Mouse (Mus musculus) G1E (cell line): ENCODE results near the gene Hist1h3e. TPM values are rescaled to one million over a fixed set of nuclear protein-coding genes. Genes with fewer than 3 reads are reported as not detected.

Experiments used
- ATAC-seq: 2 replicates; pipeline ENCODE4 v1.8.0; 2016; ENCODE audit warnings: mild to moderate bottlenecking; ENCODE audit not compliant: insufficient number of reproducible peaks, poor library complexity, low FRiP score, severe bottlenecking; ENCODE audit errors: extremely low read depth
- DNase-seq: peaks from one replicate; pipeline ENCODE4 v3.0.0; 2012; ENCODE audit warnings: low spot score
- H3K27me3 ChIP-seq: 2 replicates; pipeline ENCODE4 v1.6.1; 2012; ENCODE audit warnings: mild to moderate bottlenecking, low read length, inconsistent platforms; ENCODE audit not compliant: insufficient read depth
- H3K36me3 ChIP-seq: replicated peaks from 2 replicates; pipeline ENCODE3; 2012; ENCODE audit warnings: mild to moderate bottlenecking, inconsistent platforms
- H3K4me1 ChIP-seq: 2 replicates; pipeline ENCODE4 v1.6.1; 2012; ENCODE audit warnings: low read depth, low read length, inconsistent platforms, mixed read lengths; ENCODE audit not compliant: insufficient read depth
- H3K4me3 ChIP-seq: 2 replicates; pipeline ENCODE4 v1.5.1; 2012; ENCODE audit warnings: low read depth, mild to moderate bottlenecking, inconsistent platforms, low read length, moderate library complexity, mixed read lengths
- H3K9me3 ChIP-seq: replicated peaks from 2 replicates; pipeline ENCODE4 v1.6.1; 2012; ENCODE audit warnings: inconsistent platforms
- CTCF ChIP-seq: IDR thresholded peaks from 2 replicates; pipeline ENCODE4 v1.5.1; 2012; ENCODE audit warnings: low read depth, low read length, inconsistent platforms, mixed read lengths
- GATA1 ChIP-seq: IDR thresholded peaks from 2 replicates; pipeline ENCODE4 v1.6.1; 2012; ENCODE audit warnings: borderline replicate concordance, low read length, inconsistent platforms, mixed read lengths
- GATA2 ChIP-seq: IDR thresholded peaks from 2 replicates; pipeline ENCODE4 v1.6.1; 2012; ENCODE audit warnings: low read depth, low read length, inconsistent platforms, borderline replicate concordance
- POLR2AphosphoS5 ChIP-seq: IDR thresholded peaks from 2 replicates; pipeline ENCODE4 v1.6.1; 2012; ENCODE audit warnings: low read depth, low read length, inconsistent platforms; ENCODE audit not compliant: insufficient replicate concordance
- TAL1 ChIP-seq: conservative IDR thresholded peaks from 2 replicates; pipeline ENCODE4 v1.6.1; 2012; ENCODE audit warnings: low read depth, low read length, inconsistent platforms, mixed read lengths
- polyA plus RNA-seq: library from polyadenylated mRNA; stranded (reverse); fragments of >175 nt; gene quantifications from 2 replicates; pipeline ENCODE4 v1.2.3, GENCODE M21; 2012
- total RNA-seq, 2 experiments: library from RNA; stranded (forward) in 1 of 2; stranded (reverse) in 1 of 2; fragments of 200-1000 nt in 1 of 2; fragments of >200 nt in 1 of 2; fragmentation: Nextera tagmentation in 1 of 2; gene quantifications; 2 replicates each; pipeline ENCODE4 v1.2.3; 2014 to 2017

Gene Hist1h3e
- total and polyA plus RNA-seq, 3 experiments, result 6.8 to 466 (median 426) TPM

GRCm38 (mm10) chr13:23584331-23584730, 22.2 kb upstream of the Hist1h3e start:
- H3K27me3 ChIP-seq, result no peaks in the 10 kb centered on the region
- DNase-seq (no peak), ATAC-seq (no peak)
- H3K36me3 ChIP-seq, result no peaks in the 10 kb centered on the region
- peaks cover 59% of the 10 kb centered on the region for H3K4me1 ChIP-seq
- peak overlapping the region; percentile 33; the same call in 1 of the 2 replicates for H3K4me3 ChIP-seq
- TF ChIP-seq CTCF (no peak), POLR2AphosphoS5 (0 out of 2 replicates have a peak, but pooled peaks have one; percentile 88)
- H3K9me3 ChIP-seq, result no peaks in the 10 kb centered on the region

- ATAC-seq (no peak), DNase-seq (no peak)
- peaks cover 51% of the 10 kb centered on the region for H3K4me1 ChIP-seq
- peak; percentile 97; the same call in 1 of the 2 replicates for TF ChIP-seq POLR2AphosphoS5
- TF ChIP-seq CTCF, result no peak
- H3K27me3 ChIP-seq, result no peaks in the 10 kb centered on the region
- H3K9me3 ChIP-seq, result no peaks in the 10 kb centered on the region
- no peaks in the 10 kb centered on the region for H3K36me3 ChIP-seq
- H3K4me3 ChIP-seq, result no peak overlapping the region; the same call in 1 of the 2 replicates
Measured at GRCm38 (mm10) chr13:23583387-23584068, 21.4 kb upstream of the Hist1h3e start.

- Histone ChIP-seq H3K4me3 (peak overlapping the region; percentile 69; the same call in 1 of the 2 replicates), H3K9me3 (no peaks in the 10 kb centered on the region), H3K4me1 (peaks cover 50% of the 10 kb centered on the region), H3K36me3 (no peaks in the 10 kb centered on the region), H3K27me3 (no peaks in the 10 kb centered on the region)
- peak; percentile 2; the same call in 1 of the 2 replicates for ATAC-seq
- TF ChIP-seq POLR2AphosphoS5 (peak; percentile 36; the same call in 1 of the 2 replicates), GATA1 (no peak)
- DNase-seq, result no peak
Measured at GRCm38 (mm10) chr13:23582219-23583056, 20.3 kb upstream of the Hist1h3e start.

- TF ChIP-seq TAL1, result no peak
- no peak for TF ChIP-seq GATA1
- peak; percentile 99 for TF ChIP-seq POLR2AphosphoS5
- no peak for TF ChIP-seq GATA2
Measured at GRCm38 (mm10) chr13:23581408-23582218, 19.4 kb upstream of the Hist1h3e start, which contains the start of gene Hist1h4d. Hist1h4d (plus strand) TSS chr13:23581598.

GRCm38 (mm10) chr13:23577835-23578234, 15.7 kb upstream of the Hist1h3e start:
- H3K27me3 ChIP-seq, result no peaks in the 10 kb centered on the region
- peaks cover 39% of the 10 kb centered on the region for H3K4me1 ChIP-seq
- no peaks in the 10 kb centered on the region for H3K9me3 ChIP-seq
- no peak for DNase-seq
- no peak overlapping the region for H3K4me3 ChIP-seq
- ATAC-seq, result no peak
- H3K36me3 ChIP-seq, result no peaks in the 10 kb centered on the region
- TF ChIP-seq GATA2 (no peak), GATA1 (no peak), TAL1 (no peak), POLR2AphosphoS5 (no peak), CTCF (no peak)

More at GRCm38 (mm10) chr13:23581408-23582218, 19.4 kb upstream of the Hist1h3e start, which contains the start of gene Hist1h4d:
- ATAC-seq, result peak; percentile 50
- H3K36me3 ChIP-seq, result no peaks in the 10 kb centered on the region
- H3K27me3 ChIP-seq, result no peaks in the 10 kb centered on the region
- no peaks in the 10 kb centered on the region for H3K9me3 ChIP-seq
- H3K4me1 ChIP-seq, result peaks cover 53% of the 10 kb centered on the region
- H3K4me3 ChIP-seq, result peak within 1 kb of the TSS; percentile 69
- DNase-seq, result peak; percentile 35
